Mouse (Mus musculus) small intestine, adult 2 months (tissue): ENCODE measurements at regions not wholly inside any gene's neighbourhood (a gene's known extent, or its start where the extent isn't known, plus 50 kb on each side); places are given as distances from the start of the nearest gene placed in this dataset.

Source experiments
- H3K27ac ChIP-seq: fragments of 200-500 bp; 2 replicates; pipeline ENCODE4 v1.5.1; 2012; ENCODE audit warnings: low read depth, low read length, control low read depth, inconsistent platforms; ENCODE audit not compliant: insufficient read depth
- H3K27me3 ChIP-seq: fragments of 200-500 bp; 2 replicates; pipeline ENCODE4 v1.6.1; 2012; ENCODE audit warnings: mild to moderate bottlenecking, moderate library complexity, low read length, inconsistent platforms; ENCODE audit not compliant: control insufficient read depth, insufficient read depth
- H3K36me3 ChIP-seq: fragments of 200-500 bp; 2 replicates; pipeline ENCODE4 v1.6.1; 2012; ENCODE audit warnings: mild to moderate bottlenecking, low read length, control low read depth, inconsistent platforms; ENCODE audit not compliant: control insufficient read depth, insufficient read depth
- H3K4me1 ChIP-seq: fragments of 200-500 bp; 2 replicates; pipeline ENCODE4 v1.6.1; 2012; ENCODE audit warnings: low read length, inconsistent platforms, mixed read lengths; ENCODE audit not compliant: control insufficient read depth, insufficient read depth, insufficient read length
- H3K4me3 ChIP-seq: fragments of 200-500 bp; 2 replicates; pipeline ENCODE4 v1.5.1; 2012; ENCODE audit warnings: low read depth, mild to moderate bottlenecking, control low read depth, inconsistent platforms, low read length, moderate library complexity
- CTCF ChIP-seq: fragments of 200-500 bp; IDR thresholded peaks from 2 replicates; pipeline ENCODE4 v1.5.1; 2012; ENCODE audit warnings: low read depth, mild to moderate bottlenecking, control low read depth, inconsistent platforms, low read length, moderate library complexity, mixed read lengths; ENCODE audit not compliant: insufficient replicate concordance, insufficient read length; ENCODE audit errors: extremely low read depth
- POLR2A ChIP-seq: fragments of 200-500 bp; IDR thresholded peaks from 2 replicates; pipeline ENCODE4 v1.6.1; 2012; ENCODE audit warnings: low read depth, mild to moderate bottlenecking, control low read depth, inconsistent platforms, low read length, moderate library complexity
- WGBS: fragments of 180-500 bp; shearing (Covaris S2); methylation state at CpG from one replicate; pipeline ENCODE4 v1.1.7; 2018; 5-methylcytosine and 5-hydroxymethylcytosine counted together

GRCm38 (mm10) chr8:18007567-18007966 is 970.5 kb downstream of the Defb40 start:
- H3K27me3 ChIP-seq, result no peaks in the 10 kb centered on the region
- no peak overlapping the region for H3K4me3 ChIP-seq
- no peak for TF ChIP-seq CTCF
- TF ChIP-seq POLR2A, result no peak
- WGBS, result 80% methylated on average over 4 of the region's 4 CpGs
- no peaks in the 10 kb centered on the region for H3K36me3 ChIP-seq
- H3K4me1 ChIP-seq, result no peaks in the 10 kb centered on the region
- H3K27ac ChIP-seq, result no peak overlapping the region

GRCm38 (mm10) chr8:18005660-18006059 is 972.4 kb downstream of the Defb40 start:
- Histone ChIP-seq H3K4me1 (no peaks in the 10 kb centered on the region), H3K4me3 (no peak overlapping the region), H3K27ac (no peak overlapping the region), H3K36me3 (no peaks in the 10 kb centered on the region), H3K27me3 (no peaks in the 10 kb centered on the region)
- WGBS, result 88% methylated on average over 2 of the region's 2 CpGs
- no peak for TF ChIP-seq POLR2A
- TF ChIP-seq CTCF, result no peak

DNA sequence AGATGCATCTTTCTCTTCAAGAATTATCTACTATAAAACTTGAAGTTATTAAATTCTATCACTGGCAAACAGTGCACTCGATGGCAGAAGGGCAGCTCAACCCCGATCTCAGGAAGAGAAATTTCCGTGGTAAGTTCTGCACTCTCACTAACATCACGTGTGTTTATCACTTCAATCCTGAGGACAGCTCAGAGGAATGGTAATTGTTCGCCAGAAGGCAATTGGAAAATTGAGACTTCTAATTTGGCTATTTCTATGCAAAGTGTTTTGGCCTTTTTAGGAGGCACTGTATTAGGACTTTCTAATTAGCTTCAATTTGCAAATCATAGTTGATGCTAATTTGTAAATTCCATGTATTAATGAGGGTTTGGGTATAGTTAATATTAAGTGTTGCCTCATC is 977.3 kb downstream of the Defb40 start:
- Histone ChIP-seq H3K27me3 (no peaks in the 10 kb centered on the region), H3K27ac (no peak overlapping the region), H3K36me3 (no peaks in the 10 kb centered on the region), H3K4me3 (no peak overlapping the region), H3K4me1 (no peaks in the 10 kb centered on the region)
- TF ChIP-seq POLR2A, result no peak
- TF ChIP-seq CTCF, result no peak
- 81% methylated on average over 5 of the region's 5 CpGs for WGBS

DNA sequence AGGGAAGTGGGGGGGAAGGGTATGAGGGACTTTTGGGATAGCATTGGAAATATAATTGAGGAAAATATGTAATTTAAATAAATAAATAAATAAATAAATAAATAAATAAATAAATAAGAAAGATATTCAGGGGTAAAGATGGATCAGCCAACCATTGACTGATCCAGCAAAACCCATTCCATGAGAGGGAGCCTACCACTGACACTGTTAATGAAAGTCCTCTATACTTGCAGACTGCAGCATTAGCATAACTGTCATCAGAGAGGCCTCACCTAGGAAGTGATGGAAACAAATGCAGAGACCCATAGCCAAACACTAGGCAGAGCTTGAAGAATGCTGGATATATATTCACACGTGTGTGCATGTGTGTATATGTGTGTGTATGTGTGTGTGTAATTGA is 993.3 kb downstream of the Defb40 start:
- Histone ChIP-seq H3K27me3 (no peaks in the 10 kb centered on the region), H3K36me3 (no peaks in the 10 kb centered on the region), H3K4me1 (no peaks in the 10 kb centered on the region), H3K4me3 (no peak overlapping the region), H3K27ac (no peak overlapping the region)
- no peak for TF ChIP-seq POLR2A
- WGBS, result 71% methylated on average over 1 of the region's 1 CpGs

DNA sequence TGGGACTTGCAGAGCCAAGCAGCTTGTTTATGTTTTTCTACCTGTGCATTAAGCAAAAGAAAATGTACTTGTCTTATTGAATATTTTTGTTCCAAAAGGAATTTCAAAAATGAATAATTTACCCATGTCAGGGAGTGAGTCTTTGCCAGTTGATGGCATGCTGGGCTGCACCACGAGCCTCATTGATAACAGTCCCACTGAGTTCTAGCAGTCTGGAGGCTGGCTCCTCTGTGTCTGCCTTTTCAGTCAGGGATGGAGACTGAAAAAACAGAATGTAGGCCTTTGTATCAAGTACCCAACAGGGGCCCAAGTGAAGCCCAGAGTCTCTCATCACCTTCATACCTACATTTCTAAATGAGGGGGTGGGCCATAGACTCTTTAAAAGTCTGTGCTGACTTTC is 1029.2 kb downstream of the Defb40 start:
- Histone ChIP-seq H3K27ac (no peak overlapping the region), H3K27me3 (no peaks in the 10 kb centered on the region), H3K4me3 (no peak overlapping the region), H3K4me1 (no peaks in the 10 kb centered on the region), H3K36me3 (no peaks in the 10 kb centered on the region)
- TF ChIP-seq POLR2A (no peak), CTCF (no peak)
- WGBS, result 50% methylated on average over 1 of the region's 1 CpGs

DNA sequence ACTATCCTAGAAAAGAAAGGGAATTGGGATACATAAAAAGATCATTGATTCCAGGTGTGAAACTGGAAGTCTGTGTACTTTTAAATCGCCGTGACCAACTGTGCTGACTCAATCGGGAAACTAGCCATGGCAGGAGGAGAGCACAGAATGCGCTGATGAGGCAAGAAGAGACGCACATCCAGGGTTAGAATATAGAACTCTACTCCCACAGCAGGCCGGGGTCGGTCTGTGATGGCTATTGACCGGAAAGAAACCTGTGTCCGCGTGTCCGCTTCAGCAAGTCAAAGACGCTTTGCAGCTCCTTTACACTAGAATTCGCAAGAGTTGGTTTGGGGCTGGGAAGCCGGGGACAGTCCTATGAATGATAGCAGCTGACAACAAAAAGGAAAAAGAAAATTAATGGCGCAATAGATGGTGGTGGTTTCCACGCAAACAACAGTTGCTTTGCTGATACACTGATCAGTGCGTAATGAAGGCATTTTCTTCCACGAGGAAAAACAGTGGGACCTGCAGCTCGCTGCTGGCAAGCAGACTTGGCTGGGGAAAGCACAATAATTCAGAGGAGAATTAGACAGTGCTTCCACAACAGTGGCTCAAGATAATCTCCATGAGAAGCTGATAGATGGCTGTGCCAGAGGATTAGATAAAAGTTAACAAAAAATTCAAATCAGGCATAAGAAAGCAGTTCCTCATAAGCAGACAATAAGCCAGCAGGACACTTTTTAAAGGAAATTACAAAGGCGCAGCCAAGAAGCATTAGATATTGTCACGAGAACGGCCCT is 1029.8 kb downstream of the Defb40 start:
- Histone ChIP-seq H3K4me1 (no peaks in the 10 kb centered on the region), H3K36me3 (no peaks in the 10 kb centered on the region), H3K4me3 (no peak overlapping the region), H3K27me3 (no peaks in the 10 kb centered on the region), H3K27ac (no peak overlapping the region)
- TF ChIP-seq POLR2A (no peak), CTCF (no peak)
- 87% methylated on average over 22 of the region's 22 CpGs for WGBS

- TF ChIP-seq CTCF (no peak), POLR2A (no peak)
- Histone ChIP-seq H3K4me3 (no peak overlapping the region), H3K27ac (no peak overlapping the region), H3K4me1 (no peaks in the 10 kb centered on the region), H3K36me3 (no peaks in the 10 kb centered on the region), H3K27me3 (no peaks in the 10 kb centered on the region)
Measured at GRCm38 (mm10) chr8:17934696-17935095, 1043.4 kb downstream of the Defb40 start.
